ENCODE assay signal across 8 mouse cellular contexts in the genomic region with DNA sequence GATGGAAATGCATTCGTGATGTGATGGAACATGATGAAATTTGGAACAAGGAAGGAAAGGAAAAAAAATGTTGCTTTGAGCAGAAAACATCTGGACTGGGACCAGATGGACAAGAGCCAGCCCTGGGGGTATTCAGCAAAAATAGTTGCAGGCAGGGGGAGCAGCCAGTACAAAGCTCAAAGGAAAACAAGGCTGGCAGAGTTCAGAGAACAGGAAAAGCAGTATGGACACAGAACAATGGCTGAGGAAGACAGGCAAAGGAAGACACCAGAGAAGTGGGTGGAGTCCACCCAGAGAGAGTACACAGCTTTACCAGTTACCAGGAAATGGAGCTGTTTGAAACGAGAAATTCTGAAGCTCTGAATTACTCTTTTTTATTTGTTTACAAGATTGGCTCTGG. TPM values are rescaled to one million over a fixed set of nuclear protein-coding genes. Genes with fewer than 3 reads are reported as not detected.
DNase-seq lines count a peak whose midpoint lies in the region; ATAC-seq lines count a peak whose summit lies in the region.

No protein-coding gene starts in this region.

- no peaks in the 10 kb centered on the region for H3K27me3 ChIP-seq in heart, embryonic 10.5 days (ENCODE audit: insufficient read depth, poor library complexity, severe bottlenecking)
- no peaks in the 10 kb centered on the region for H3K27me3 ChIP-seq in heart, embryonic 11.5 days (ENCODE audit: control insufficient read depth, insufficient read depth, low read length)

- no peak overlapping the region for H3K27ac ChIP-seq in heart, embryonic 10.5 days
- peak overlapping the region; percentile 70; the same call in 1 of the 2 replicates for H3K27ac ChIP-seq in brown adipose tissue, adult 24 weeks (replicated peaks; ENCODE audit: low read depth, low read length)
- H3K27ac ChIP-seq in heart, embryonic 11.5 days (ENCODE audit: low read depth, low read length), result no peak overlapping the region

- H3K4me3 ChIP-seq in heart, embryonic 10.5 days, result no peak overlapping the region
- no peak overlapping the region for H3K4me3 ChIP-seq in brown adipose tissue, adult 24 weeks (ENCODE audit: insufficient read depth, low read depth, low read length)
- H3K4me3 ChIP-seq in heart, embryonic 11.5 days (ENCODE audit: low read depth, low read length), result no peak overlapping the region

- H3K9me3 ChIP-seq in heart, embryonic 10.5 days, result no peaks in the 10 kb centered on the region
- H3K9me3 ChIP-seq in heart, embryonic 11.5 days (replicated peaks; ENCODE audit: control insufficient read depth, low read length), result no peaks in the 10 kb centered on the region

- 48% methylated on average over 2 of the region's 2 CpGs for WGBS in heart, embryonic 10.5 days
- 41% methylated on average over 2 of the region's 2 CpGs for WGBS in heart, embryonic 11.5 days (ENCODE audit: insufficient replicate concordance)

- no peaks in the 10 kb centered on the region for H3K4me1 ChIP-seq in heart, embryonic 10.5 days
- no peaks in the 10 kb centered on the region; the same call in 1 of the 2 replicates for H3K4me1 ChIP-seq in brown adipose tissue, adult 24 weeks (ENCODE audit: control insufficient read depth, insufficient read depth, insufficient read length, low read length)
- H3K4me1 ChIP-seq in heart, embryonic 11.5 days (ENCODE audit: control insufficient read depth, insufficient read depth, low read length), result no peaks in the 10 kb centered on the region

- no peaks in the 10 kb centered on the region for H3K36me3 ChIP-seq in heart, embryonic 10.5 days
- H3K36me3 ChIP-seq in heart, embryonic 11.5 days (ENCODE audit: control insufficient read depth, insufficient read depth, low read length), result no peaks in the 10 kb centered on the region

- H3K9ac ChIP-seq in heart, embryonic 11.5 days (ENCODE audit: low read depth, low read length), result no peak overlapping the region

- H3K4me2 ChIP-seq in heart, embryonic 11.5 days, result no peak overlapping the region

- ATAC-seq in heart, embryonic 11.5 days (replicated peaks; ENCODE audit: insufficient number of reproducible peaks, low FRiP score, low TSS enrichment), result peak; percentile 18; the same call in 1 of the 2 replicates
- ATAC-seq in frontal cortex, adult (ENCODE audit: low TSS enrichment), result no peak

- peak; percentile 99 for DNase-seq in heart, adult 11 months
- DNase-seq in heart, embryonic 10.5 days (ENCODE audit: low spot score), result no peak
- peak; percentile 87 for DNase-seq in kidney, postnatal 10 days
- peak; percentile 51 to 74 for DNase-seq in lung, adult 18-20 months
- DNase-seq in testis, postnatal 14 days (ENCODE audit: low spot score), result peak; percentile 35

RNA-seq across cellular contexts. Expression of a gene that starts 40.8 kb away (rescaled TPM):
- 7.0 and 7.6 TPM in 2 replicates for polyA plus RNA-seq in heart, embryonic 10.5 days (2016; fragmentation: Nextera tagmentation; extraction: Ambion mirVana)
- 9.1 and 9.5 TPM in 2 replicates for polyA plus RNA-seq in brown adipose tissue, adult 24 weeks (2012; ENCODE audit: insufficient read depth, insufficient read length, missing spikeins)
- polyA plus RNA-seq in heart, embryonic 11.5 days (2014; fragmentation: Nextera tagmentation; extraction: Ambion mirVana), result 10.5 and 11.8 TPM in 2 replicates
